Mouse (Mus musculus) lung, embryonic 16.5 days (tissue): ENCODE measurements around the gene BC107364. TPM values are rescaled to one million over a fixed set of nuclear protein-coding genes. Genes with fewer than 3 reads are reported as not detected.
A peak's percentile ranks its signal among the peaks of the same experiment; 100 is the strongest.
"Not testable (repeated sequence)": the region's sequence is repeated elsewhere in the genome, so short reads cannot be mapped to it uniquely, and the experiment has no call there.

Source experiments
- ATAC-seq: fragments of 200-750 bp; cut with Nextera tagmentation; 2 replicates; pipeline ENCODE4 v1.8.0; 2017; ENCODE audit warnings: low read depth, mild to moderate bottlenecking, moderate library complexity
- H3K27ac ChIP-seq: fragments of 300-500 bp; sonication (generic); 2 replicates; pipeline ENCODE4 v1.5.1; 2014; ENCODE audit warnings: mild to moderate bottlenecking, control low read depth, low read length
- H3K27me3 ChIP-seq: fragments of 300-500 bp; sonication (generic); 2 replicates; pipeline ENCODE4 v1.6.1; 2014; ENCODE audit warnings: low read depth, low read length, mixed read lengths; ENCODE audit not compliant: control insufficient read depth, insufficient read depth
- H3K36me3 ChIP-seq: fragments of 300-500 bp; sonication (generic); 2 replicates; pipeline ENCODE4 v1.6.1; 2014; ENCODE audit warnings: low read length; ENCODE audit not compliant: control insufficient read depth, insufficient read depth
- H3K4me1 ChIP-seq: fragments of 300-500 bp; sonication (generic); replicated peaks from 2 replicates; pipeline ENCODE4 v1.6.1; 2014; ENCODE audit warnings: low read length, mixed read lengths; ENCODE audit not compliant: control insufficient read depth, insufficient read depth
- H3K4me2 ChIP-seq: fragments of 300-500 bp; sonication (generic); 2 replicates; pipeline ENCODE4 v1.6.1; 2014; ENCODE audit warnings: low read depth, low read length, control low read depth
- H3K4me3 ChIP-seq: fragments of 300-500 bp; sonication (generic); 2 replicates; pipeline ENCODE4 v1.5.1; 2014; ENCODE audit warnings: mild to moderate bottlenecking, low read length, control low read depth
- H3K9ac ChIP-seq: fragments of 300-500 bp; sonication (generic); 2 replicates; pipeline ENCODE4 v1.6.1; 2014; ENCODE audit warnings: low read length, control low read depth
- H3K9me3 ChIP-seq: fragments of 300-500 bp; sonication (generic); 2 replicates; pipeline ENCODE4 v1.6.1; 2016; ENCODE audit warnings: low read length; ENCODE audit not compliant: control insufficient read depth
- WGBS: fragments of 180-500 bp; shearing (Covaris S2); extraction: QIAGEN DNeasy Blood & Tissue Kit; methylation state at CpG from one replicate; pipeline ENCODE4 v1.1.7; 2014; 5-methylcytosine and 5-hydroxymethylcytosine counted together
- polyA plus RNA-seq: library from polyadenylated mRNA; unstranded; fragments of >200 nt; fragmentation: Nextera tagmentation; extraction: Ambion mirVana; gene quantifications from 2 replicates; pipeline ENCODE4 v1.2.1, GENCODE M21; 2015

The BC107364 gene
- polyA plus RNA-seq, 1 experiment from 2014 or later = 0.30 TPM

GRCm38 (mm10) chr3:96423889-96424288 is 28.2 kb downstream of the BC107364 start:
- Histone ChIP-seq H3K27ac (no peak overlapping the region), H3K4me1 (no peaks in the 10 kb centered on the region), H3K9ac (no peak overlapping the region), H3K36me3 (no peaks in the 10 kb centered on the region), H3K4me2 (no peak overlapping the region), H3K4me3 (no peak overlapping the region), H3K27me3 (peaks cover 3% of the 10 kb centered on the region; the same call in 1 of the 2 replicates), H3K9me3 (no peaks in the 10 kb centered on the region)
- no peak for ATAC-seq
- 15% methylated on average over 9 of the region's 9 CpGs for WGBS

GRCm38 (mm10) chr3:96420796-96421195 is 31.3 kb downstream of the BC107364 start:
- 34% methylated on average over 3 of the region's 3 CpGs for WGBS
- no peaks in the 10 kb centered on the region for H3K36me3 ChIP-seq
- H3K4me1 ChIP-seq = no peaks in the 10 kb centered on the region
- H3K9me3 ChIP-seq = no peaks in the 10 kb centered on the region
- H3K4me3 ChIP-seq = no peak overlapping the region
- no peak overlapping the region for H3K4me2 ChIP-seq
- peaks cover 3% of the 10 kb centered on the region; the same call in 1 of the 2 replicates for H3K27me3 ChIP-seq
- ATAC-seq = no peak
- no peak overlapping the region for H3K9ac ChIP-seq
- H3K27ac ChIP-seq = no peak overlapping the region

DNA sequence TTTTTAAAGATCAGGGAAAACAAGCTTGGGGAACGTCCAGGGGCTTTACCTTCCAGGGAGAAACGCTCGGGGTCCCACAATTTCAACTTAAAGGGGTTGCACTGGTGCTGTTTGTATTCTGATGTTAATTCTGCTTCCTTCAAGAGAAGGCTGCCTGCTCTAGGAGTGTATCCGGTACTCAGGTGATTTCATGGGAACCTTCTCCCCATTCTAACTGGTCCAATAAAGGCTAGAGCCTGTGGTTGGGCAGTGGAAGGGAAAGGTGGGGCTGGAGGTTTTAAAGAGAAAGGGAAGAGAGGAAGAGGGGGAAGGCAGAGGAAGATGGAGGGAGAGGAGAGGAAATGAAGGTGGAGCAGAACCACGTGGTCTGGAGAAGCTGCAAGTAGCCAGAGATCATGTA is 33.2 kb downstream of the BC107364 start:
- ATAC-seq, H3K27me3 ChIP-seq, H3K4me1 ChIP-seq, H3K27ac ChIP-seq, H3K4me3 ChIP-seq, H3K36me3 ChIP-seq, H3K9ac ChIP-seq, H3K9me3 ChIP-seq, H3K4me2 ChIP-seq: not testable (repeated sequence)
- WGBS = 66% methylated on average over 5 of the region's 5 CpGs

- Histone ChIP-seq H3K4me3 (no peak overlapping the region), H3K4me1 (peaks cover 4% of the 10 kb centered on the region), H3K27me3 (no peaks in the 10 kb centered on the region; the same call in 1 of the 2 replicates), H3K4me2 (no peak overlapping the region), H3K36me3 (no peaks in the 10 kb centered on the region), H3K27ac (no peak overlapping the region), H3K9me3 (no peaks in the 10 kb centered on the region), H3K9ac (no peak overlapping the region)
- no peak for ATAC-seq
- 64% methylated on average over 7 of the region's 7 CpGs for WGBS
Measured at GRCm38 (mm10) chr3:96417850-96418815, 34.0 kb downstream of the BC107364 start.

DNA sequence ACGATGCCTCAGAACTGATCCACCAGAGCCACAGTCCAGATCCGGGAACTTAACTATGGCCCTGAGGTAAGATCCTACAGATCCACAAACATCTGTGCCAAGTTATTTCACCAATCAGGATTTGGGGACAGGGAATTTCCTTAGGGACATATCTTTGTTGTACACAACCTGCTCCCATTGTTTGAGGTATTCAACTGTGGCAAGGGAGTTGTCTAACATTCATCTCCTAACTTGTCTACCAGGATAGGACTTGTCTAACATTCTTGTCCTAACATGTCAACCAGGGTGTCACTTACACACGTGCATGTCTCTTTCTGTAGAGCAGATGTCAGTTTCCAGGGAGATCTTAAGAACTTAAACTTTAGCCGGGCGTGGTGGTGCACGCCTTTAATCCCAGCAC is 35.5 kb downstream of the BC107364 start:
- H3K4me1 ChIP-seq = peaks cover 4% of the 10 kb centered on the region
- 89% methylated on average over 6 of the region's 6 CpGs for WGBS
- H3K4me2 ChIP-seq = no peak overlapping the region
- H3K9me3 ChIP-seq = no peaks in the 10 kb centered on the region
- no peak overlapping the region for H3K4me3 ChIP-seq
- H3K9ac ChIP-seq = no peak overlapping the region
- H3K36me3 ChIP-seq = no peaks in the 10 kb centered on the region
- no peak for ATAC-seq
- no peak overlapping the region for H3K27ac ChIP-seq
- no peaks in the 10 kb centered on the region; the same call in 1 of the 2 replicates for H3K27me3 ChIP-seq

DNA sequence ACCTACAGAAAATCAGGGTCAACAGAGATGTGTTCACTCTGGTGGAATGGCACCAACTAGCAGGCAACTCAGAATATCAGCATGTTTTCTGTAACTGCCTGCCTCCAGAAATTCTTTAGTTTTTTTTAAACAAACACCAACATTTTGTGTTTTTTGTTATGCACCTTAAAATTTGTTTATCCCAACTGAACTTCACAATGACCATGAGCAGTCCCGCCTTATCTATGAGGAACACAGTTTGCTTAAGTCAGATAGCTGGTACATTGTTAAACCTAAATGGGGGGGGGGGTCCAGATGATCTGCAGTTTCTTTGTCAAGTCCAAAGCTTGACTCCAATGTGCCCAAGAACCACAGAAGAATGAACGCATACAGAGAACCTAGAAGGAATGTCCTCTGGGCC is 36.0 kb downstream of the BC107364 start:
- peaks cover 4% of the 10 kb centered on the region for H3K4me1 ChIP-seq
- no peaks in the 10 kb centered on the region for H3K9me3 ChIP-seq
- WGBS = 97% methylated on average over 2 of the region's 2 CpGs
- H3K36me3 ChIP-seq = no peaks in the 10 kb centered on the region
- no peak overlapping the region for H3K9ac ChIP-seq
- H3K4me2 ChIP-seq = no peak overlapping the region
- H3K4me3 ChIP-seq = no peak overlapping the region
- H3K27ac ChIP-seq = no peak overlapping the region
- no peaks in the 10 kb centered on the region for H3K27me3 ChIP-seq
- ATAC-seq = no peak

GRCm38 (mm10) chr3:96414951-96415327 is 37.2 kb downstream of the BC107364 start:
- H3K4me3 ChIP-seq = peak overlapping the region; percentile 74
- WGBS = 39% methylated on average over 7 of the region's 7 CpGs
- peaks cover 9% of the 10 kb centered on the region; the same call in 1 of the 2 replicates for H3K27me3 ChIP-seq
- H3K9ac ChIP-seq = no peak overlapping the region
- no peaks in the 10 kb centered on the region for H3K36me3 ChIP-seq
- H3K9me3 ChIP-seq = no peaks in the 10 kb centered on the region
- peak overlapping the region; percentile 90 for H3K4me2 ChIP-seq
- no peak for ATAC-seq
- H3K27ac ChIP-seq = no peak overlapping the region
- H3K4me1 ChIP-seq = peaks cover 4% of the 10 kb centered on the region

DNA sequence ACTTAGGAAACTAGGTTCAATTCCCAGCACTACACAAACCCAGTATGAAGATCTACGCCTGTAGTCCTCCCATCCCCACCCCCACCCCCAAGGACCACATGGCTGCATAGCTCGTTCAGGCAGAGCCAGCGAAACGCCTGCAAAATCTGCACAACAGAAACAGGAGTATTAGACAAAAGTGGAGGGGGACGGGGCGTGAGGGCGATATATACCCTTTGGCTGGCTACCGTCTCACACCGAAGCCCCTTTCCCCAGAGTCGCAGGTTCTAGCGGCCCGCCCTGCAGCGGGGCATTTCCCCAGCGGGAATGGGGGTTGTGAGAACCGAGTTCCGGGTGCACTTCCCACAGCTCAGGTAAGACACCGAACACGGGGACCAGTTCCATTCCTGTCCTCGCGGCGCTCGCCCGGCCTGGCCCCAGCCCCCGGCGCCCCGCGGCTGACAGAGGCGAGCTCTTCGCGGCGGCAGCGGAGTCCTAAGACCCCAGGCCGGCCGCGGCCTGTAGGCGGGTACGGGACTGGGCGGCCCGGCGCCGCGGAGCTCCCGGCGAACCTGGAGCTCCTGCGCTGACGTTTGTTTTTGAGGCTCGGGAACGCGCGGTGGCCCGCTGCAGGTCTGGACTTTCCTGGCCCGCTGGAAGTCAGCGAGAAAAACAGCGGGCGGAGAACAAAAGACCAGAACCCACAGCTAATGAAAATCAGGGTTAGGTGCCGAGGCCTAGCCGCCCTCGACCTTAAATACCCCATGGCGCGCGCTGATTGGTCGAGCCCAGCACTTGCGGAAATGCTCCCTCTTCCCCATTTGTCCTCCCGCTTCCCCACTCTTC is 37.8 kb downstream of the BC107364 start:
- no peaks in the 10 kb centered on the region for H3K9me3 ChIP-seq
- peak; percentile 93 for ATAC-seq
- H3K9ac ChIP-seq = peak overlapping the region; percentile 84
- H3K4me1 ChIP-seq = peaks cover 4% of the 10 kb centered on the region
- H3K27ac ChIP-seq = peak overlapping the region; percentile 81
- H3K36me3 ChIP-seq = no peaks in the 10 kb centered on the region
- peak overlapping the region; percentile 74 for H3K4me3 ChIP-seq
- H3K27me3 ChIP-seq = peaks cover 13% of the 10 kb centered on the region; the same call in 1 of the 2 replicates
- under 1% methylated on average over 62 of the region's 64 CpGs for WGBS
- peak overlapping the region; percentile 90 for H3K4me2 ChIP-seq

DNA sequence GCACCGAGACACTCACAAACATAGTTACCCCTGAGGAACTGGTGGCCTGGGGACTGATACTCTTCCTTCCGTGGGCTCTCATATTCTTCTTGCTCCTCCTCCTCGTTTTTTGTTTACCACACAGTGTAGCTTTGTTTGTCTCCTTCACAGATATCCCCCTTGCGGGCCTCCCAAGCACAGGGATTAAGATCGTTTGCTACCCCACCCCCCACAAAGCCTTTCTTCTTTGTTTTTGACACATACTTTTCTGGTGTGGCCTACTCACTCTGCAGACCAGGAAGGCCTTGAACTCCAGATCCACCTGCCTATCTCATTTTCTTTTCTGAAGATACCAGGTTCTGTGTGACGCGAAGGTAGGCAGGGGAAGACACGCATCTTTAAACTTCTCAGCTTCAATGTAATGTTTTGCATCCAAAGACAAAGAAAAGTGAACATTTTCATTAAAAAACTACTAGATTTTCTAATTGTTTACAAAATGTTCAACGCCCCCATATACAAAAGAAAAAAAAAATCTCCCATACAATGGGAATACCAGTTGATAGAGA is 38.5 kb downstream of the BC107364 start:
- Histone ChIP-seq H3K9me3 (no peaks in the 10 kb centered on the region), H3K4me1 (peaks cover 4% of the 10 kb centered on the region), H3K4me2 (peak overlapping the region; percentile 90), H3K36me3 (no peaks in the 10 kb centered on the region), H3K4me3 (peak overlapping the region; percentile 74), H3K27ac (no peak overlapping the region), H3K9ac (no peak overlapping the region), H3K27me3 (peaks cover 13% of the 10 kb centered on the region; the same call in 1 of the 2 replicates)
- ATAC-seq = no peak
- WGBS = 58% methylated on average over 9 of the region's 9 CpGs
